In the genomic region with DNA sequence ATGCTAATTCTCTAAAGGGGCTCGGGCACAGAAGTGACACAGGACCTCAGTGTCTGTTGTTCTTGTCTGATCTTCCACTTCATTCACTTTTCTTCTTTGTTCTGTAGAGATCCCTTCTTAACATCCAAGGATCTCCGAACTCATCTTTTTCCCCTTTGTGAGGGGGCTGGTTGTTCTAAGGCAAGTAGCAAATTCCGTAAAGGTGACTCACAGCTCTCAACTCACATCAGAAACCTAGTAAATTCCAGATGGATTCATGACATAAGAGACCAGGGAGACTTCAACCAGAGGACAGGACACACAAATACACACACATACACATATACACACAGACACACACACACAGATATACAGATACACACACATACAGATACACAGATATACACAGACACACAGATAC, we compare ENCODE assay signal across 26 mouse cellular contexts. TPM values are rescaled to one million over a fixed set of nuclear protein-coding genes. Genes with fewer than 3 reads are reported as not detected.
"Had no signal": no experiment of that assay in that cellular context is flagged by ENCODE, and none has a peak within 500 bp of the region (broad histone marks: within the 10 kb centered on the region; RNA-seq: fewer than 3 reads in every experiment).

No protein-coding gene starts in this region.

- H3K4me3 ChIP-seq: layer of hippocampus, adult 2 months; limb, embryonic 10.5 days; liver, embryonic 12.5 days; midbrain, embryonic 10.5 days; myocyte; neural tube, embryonic 15.5 days had no signal

- H3K36me3 ChIP-seq: limb, embryonic 10.5 days; liver, embryonic 12.5 days; midbrain, embryonic 10.5 days; neural tube, embryonic 15.5 days had no signal

- H3K9ac ChIP-seq: liver, embryonic 12.5 days; lung, embryonic 14.5 days; neural tube, embryonic 15.5 days had no signal

- H3K9me3 ChIP-seq: limb, embryonic 10.5 days; liver, embryonic 12.5 days; midbrain, embryonic 10.5 days; neural tube, embryonic 15.5 days had no signal

- H3K4me2 ChIP-seq: liver, embryonic 12.5 days; lung, embryonic 14.5 days; neural tube, embryonic 15.5 days had no signal

- DNase-seq: kidney, adult 9 months; kidney, postnatal 4 days; lung, embryonic 14.5 days; lung, postnatal 10 days; lung, postnatal 4 days; midbrain, embryonic 14.5 days; right cerebral cortex, adult 18-20 months; right cerebral cortex, postnatal 25 days; thymus, adult 2 months; thymus, postnatal 25 days had no signal

- H3K27ac ChIP-seq: kidney, postnatal 0 days; layer of hippocampus, adult 2 months; limb, embryonic 10.5 days; liver, embryonic 12.5 days; midbrain, embryonic 10.5 days; neural tube, embryonic 15.5 days had no signal

- H3K4me1 ChIP-seq: limb, embryonic 10.5 days had no signal

RNA-seq across cellular contexts. Expression of a gene that starts 24.1 kb away (rescaled TPM):
- total RNA-seq: layer of hippocampus, adult 2 months; layer of hippocampus, postnatal 14 days; left cerebral cortex, adult 18-20 months; left cerebral cortex, postnatal 10 days; megakaryocyte, adult 5-6 weeks had no signal
- polyA plus RNA-seq: kidney, postnatal 0 days; limb, embryonic 10.5 days; limb, embryonic 14.5 days; liver, embryonic 12.5 days; liver, embryonic 16.5 days; lung, embryonic 14.5 days; midbrain, embryonic 10.5 days; midbrain, embryonic 14.5 days; myocyte; neural tube, embryonic 11.5 days; neural tube, embryonic 15.5 days; testis, adult 2 months; thymus, adult 2 months; urinary bladder, adult 2 months had no signal
